Mouse (Mus musculus) limb, embryonic 11.5 days (tissue): ENCODE results near the gene Arxes2. TPM values are rescaled to one million over a fixed set of nuclear protein-coding genes. Genes with fewer than 3 reads are reported as not detected.
A peak's percentile ranks its signal among the peaks of the same experiment; 100 is the strongest.
"Not testable (repeated sequence)": the region's sequence is repeated elsewhere in the genome, so short reads cannot be mapped to it uniquely, and the experiment has no call there.

Experiments
- ATAC-seq: fragments of 200-750 bp; cut with Nextera tagmentation; 2 replicates; pipeline ENCODE4 v1.8.0; 2017; ENCODE audit warnings: low read depth; ENCODE audit not compliant: insufficient number of reproducible peaks, low FRiP score, low TSS enrichment
- DNase-seq: peaks from one replicate; pipeline ENCODE4 v3.0.0-alpha.2; 2015; ENCODE audit warnings: low spot score
- H3K27ac ChIP-seq: fragments of 300-500 bp; sonication (generic); replicated peaks from 2 replicates; pipeline ENCODE4 v1.5.1; 2014; ENCODE audit warnings: low read depth, mild to moderate bottlenecking, low read length
- H3K27me3 ChIP-seq: fragments of 300-500 bp; sonication (generic); 2 replicates; pipeline ENCODE4 v1.6.1; 2014; ENCODE audit warnings: mild to moderate bottlenecking, low read length, mixed read lengths; ENCODE audit not compliant: control insufficient read depth, insufficient read depth
- H3K36me3 ChIP-seq: fragments of 300-500 bp; sonication (generic); 2 replicates; pipeline ENCODE4 v1.6.1; 2014; ENCODE audit warnings: mild to moderate bottlenecking, low read length, moderate library complexity, mixed read lengths; ENCODE audit not compliant: control insufficient read depth, insufficient read depth
- H3K4me1 ChIP-seq: fragments of 300-500 bp; sonication (generic); 2 replicates; pipeline ENCODE4 v1.6.1; 2014; ENCODE audit warnings: low read length, mixed read lengths; ENCODE audit not compliant: control insufficient read depth, insufficient read depth
- H3K4me2 ChIP-seq: fragments of 300-500 bp; sonication (generic); 2 replicates; pipeline ENCODE4 v1.6.1; 2014; ENCODE audit warnings: low read depth, mild to moderate bottlenecking, moderate library complexity; ENCODE audit not compliant: severe bottlenecking
- H3K4me3 ChIP-seq: fragments of 300-500 bp; sonication (generic); 2 replicates; pipeline ENCODE4 v1.5.1; 2014; ENCODE audit warnings: low read depth, low read length
- H3K9ac ChIP-seq: fragments of 300-500 bp; sonication (generic); 2 replicates; pipeline ENCODE4 v1.6.1; 2014; ENCODE audit warnings: mild to moderate bottlenecking, low read length
- H3K9me3 ChIP-seq: fragments of 300-500 bp; sonication (generic); 2 replicates; pipeline ENCODE4 v1.6.1; 2016; ENCODE audit warnings: low read length; ENCODE audit not compliant: control insufficient read depth
- WGBS: fragments of 180-500 bp; shearing (Covaris S2); extraction: QIAGEN DNeasy Blood & Tissue Kit; methylation state at CpG from one replicate; pipeline ENCODE4 v1.1.7; 2014; 5-methylcytosine and 5-hydroxymethylcytosine counted together
- polyA plus RNA-seq: library from polyadenylated mRNA; unstranded; fragments of >200 nt; fragmentation: Nextera tagmentation; extraction: Ambion mirVana; gene quantifications from 2 replicates; pipeline ENCODE4 v1.2.1, GENCODE M21; 2014

The Arxes2 gene
- 101 and 102 TPM in 2 replicates for polyA plus RNA-seq

GRCm38 (mm10) chrX:135993664-135994119 is at the start of gene Arxes2:
Arxes2 (plus strand) TSS chrX:135993824.
- DNase-seq, H3K27me3 ChIP-seq, H3K27ac ChIP-seq, H3K4me1 ChIP-seq, H3K9ac ChIP-seq, H3K36me3 ChIP-seq, H3K9me3 ChIP-seq: not testable (repeated sequence)
- peak; percentile 90 for ATAC-seq
- WGBS, result 7% methylated on average over 9 of the region's 39 CpGs
- H3K4me2 ChIP-seq, result peak within 1 kb of the TSS; percentile 45
- peak within 1 kb of the TSS; percentile 24 for H3K4me3 ChIP-seq

DNA sequence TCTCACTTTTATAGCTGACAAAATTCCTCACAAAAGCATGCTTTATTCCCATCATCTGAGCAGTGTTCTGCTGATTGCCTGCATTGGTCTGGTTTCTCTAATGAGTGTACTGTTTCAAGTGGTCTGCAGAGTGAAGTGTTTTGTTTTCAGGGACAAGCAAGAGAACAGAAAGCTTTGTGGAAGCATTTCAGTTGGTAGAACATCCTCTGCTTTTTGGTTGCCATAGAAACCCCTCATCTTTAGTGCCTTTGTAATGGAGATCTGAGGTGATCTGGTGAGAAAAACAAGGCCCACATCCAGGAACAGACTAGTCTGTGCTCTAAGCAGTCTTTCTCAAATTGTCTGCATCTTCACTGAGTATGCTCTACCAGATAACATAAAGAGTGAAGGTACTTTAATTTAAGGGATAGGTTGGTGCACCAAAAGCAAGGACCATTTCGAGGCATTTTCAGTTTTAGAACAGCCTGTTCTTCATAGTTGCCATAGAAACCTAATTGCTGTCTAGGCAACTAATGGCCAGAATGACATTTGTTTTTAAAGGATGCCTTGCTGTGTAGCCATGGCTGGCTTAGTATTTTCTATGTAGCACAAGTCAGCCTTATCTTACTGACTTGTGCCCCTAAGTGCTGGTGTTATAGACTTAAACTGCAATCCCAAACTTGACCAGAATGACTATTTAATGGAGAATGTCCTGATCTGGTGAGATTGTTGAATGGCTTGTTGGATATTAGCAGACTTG is 44.8 kb upstream of the Arxes2 start:
- no peak overlapping the region for H3K4me3 ChIP-seq
- no peak overlapping the region for H3K27ac ChIP-seq
- ATAC-seq (no peak), DNase-seq (no peak)
- no peaks in the 10 kb centered on the region for H3K9me3 ChIP-seq
- 85% methylated on average over 1 of the region's 1 CpGs for WGBS
- H3K36me3 ChIP-seq, result no peaks in the 10 kb centered on the region
- no peak overlapping the region for H3K9ac ChIP-seq
- no peaks in the 10 kb centered on the region for H3K27me3 ChIP-seq
- no peak overlapping the region for H3K4me2 ChIP-seq
- H3K4me1 ChIP-seq, result no peaks in the 10 kb centered on the region

DNA sequence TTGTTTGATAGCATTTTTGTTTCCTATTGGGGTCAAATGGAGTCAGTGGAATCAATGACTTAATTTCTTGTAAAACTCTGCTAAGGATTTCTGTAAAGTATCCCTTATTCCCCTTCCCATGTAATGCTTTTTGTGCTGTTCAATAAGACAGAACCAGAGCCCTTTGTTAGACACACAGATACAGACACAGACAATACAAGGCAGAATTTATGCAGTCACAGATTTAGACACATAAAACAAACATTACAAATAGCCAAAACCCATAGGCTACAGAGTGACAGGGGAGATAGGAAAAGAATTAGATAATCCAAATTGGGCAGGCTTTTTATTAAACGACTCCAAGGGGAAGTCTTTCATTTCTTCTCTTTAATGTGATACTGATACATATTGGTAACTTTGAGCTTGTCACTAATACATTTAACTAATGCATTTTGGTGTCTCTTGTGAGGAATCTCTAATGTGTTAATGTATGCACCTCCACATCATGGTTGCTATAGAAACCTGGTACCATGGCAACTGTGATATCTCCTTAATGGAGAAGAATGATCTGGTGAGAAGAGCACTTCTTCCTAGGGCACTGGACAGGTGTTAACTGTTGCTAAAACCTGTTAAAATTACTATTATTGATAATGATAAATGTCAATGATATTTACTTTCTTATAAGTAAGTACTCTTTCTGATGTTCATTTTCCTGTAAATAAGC is 36.5 kb upstream of the Arxes2 start:
- H3K9me3 ChIP-seq, result no peaks in the 10 kb centered on the region

DNA sequence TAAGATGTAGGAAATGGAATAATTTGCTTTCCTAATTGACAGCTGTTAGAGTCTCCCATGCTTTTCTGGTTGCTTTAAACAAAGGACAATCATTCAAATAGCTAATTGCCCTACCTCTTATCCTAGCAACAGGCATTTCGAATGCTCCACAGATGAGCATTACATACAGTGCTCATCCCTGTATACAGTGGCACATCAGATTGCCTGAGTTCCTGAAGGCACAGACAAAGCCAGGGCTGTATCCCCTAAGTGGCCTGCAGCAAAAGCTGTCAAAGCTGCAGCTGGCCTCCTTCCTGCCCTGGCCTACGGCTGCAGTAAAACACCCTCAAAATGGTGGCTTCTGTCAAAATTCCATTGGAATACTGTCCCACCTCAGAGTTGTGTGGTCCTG is 35.9 kb upstream of the Arxes2 start:
- H3K27ac ChIP-seq, result no peak overlapping the region
- no peak overlapping the region for H3K4me3 ChIP-seq
- no peaks in the 10 kb centered on the region for H3K27me3 ChIP-seq
- ATAC-seq (no peak), DNase-seq (no peak)
- H3K9ac ChIP-seq, result no peak overlapping the region
- H3K4me1 ChIP-seq, result no peaks in the 10 kb centered on the region
- WGBS, result 80% methylated on average over 2 of the region's 2 CpGs
- no peak overlapping the region for H3K4me2 ChIP-seq
- no peaks in the 10 kb centered on the region for H3K36me3 ChIP-seq
- no peaks in the 10 kb centered on the region for H3K9me3 ChIP-seq

More for the DNA sequence above, 36.5 kb upstream of the Arxes2 start:
- Histone ChIP-seq H3K4me1 (no peaks in the 10 kb centered on the region), H3K27me3 (no peaks in the 10 kb centered on the region), H3K4me3 (no peak overlapping the region), H3K9ac (no peak overlapping the region), H3K4me2 (no peak overlapping the region), H3K36me3 (no peaks in the 10 kb centered on the region), H3K27ac (no peak overlapping the region)
- DNase-seq (no peak), ATAC-seq (no peak)
- 92% methylated on average over 1 of the region's 1 CpGs for WGBS

- H3K9ac ChIP-seq, result no peak overlapping the region
- DNase-seq, result no peak
Observed at GRCm38 (mm10) chrX:135958589-135959225, 34.9 kb upstream of the Arxes2 start.

DNA sequence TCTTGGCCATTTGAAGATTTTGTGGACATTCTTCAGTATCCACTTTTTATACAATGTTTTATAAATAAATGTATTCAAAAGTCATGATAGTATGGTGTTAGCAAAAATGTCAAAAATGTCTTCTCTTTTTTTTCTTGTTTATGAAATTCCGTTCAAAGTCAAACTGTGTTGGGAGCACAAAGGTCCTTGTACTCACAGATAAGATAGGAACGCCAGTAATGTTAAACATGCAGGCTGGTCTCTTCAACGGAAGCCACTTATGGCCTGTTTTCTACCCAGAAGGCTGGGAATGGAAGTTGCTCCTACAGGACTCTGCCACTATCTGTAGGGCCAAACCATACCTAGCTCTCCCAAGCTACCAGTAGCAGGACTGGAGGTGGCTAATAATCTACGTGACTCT is 34.1 kb upstream of the Arxes2 start:
- ATAC-seq (no peak), DNase-seq (no peak)
- Histone ChIP-seq H3K4me2 (no peak overlapping the region), H3K9me3 (no peaks in the 10 kb centered on the region), H3K4me1 (no peaks in the 10 kb centered on the region), H3K36me3 (no peaks in the 10 kb centered on the region), H3K4me3 (no peak overlapping the region), H3K27ac (no peak overlapping the region), H3K27me3 (no peaks in the 10 kb centered on the region), H3K9ac (no peak overlapping the region)
- 91% methylated on average over 4 of the region's 4 CpGs for WGBS

More at GRCm38 (mm10) chrX:135958589-135959225, 34.9 kb upstream of the Arxes2 start:
- Histone ChIP-seq H3K27me3 (no peaks in the 10 kb centered on the region), H3K27ac (no peak overlapping the region), H3K9me3 (no peaks in the 10 kb centered on the region), H3K4me2 (no peak overlapping the region), H3K4me1 (no peaks in the 10 kb centered on the region), H3K4me3 (no peak overlapping the region), H3K36me3 (no peaks in the 10 kb centered on the region)
- 84% methylated on average over 7 of the region's 7 CpGs for WGBS
- ATAC-seq, result no peak

DNA sequence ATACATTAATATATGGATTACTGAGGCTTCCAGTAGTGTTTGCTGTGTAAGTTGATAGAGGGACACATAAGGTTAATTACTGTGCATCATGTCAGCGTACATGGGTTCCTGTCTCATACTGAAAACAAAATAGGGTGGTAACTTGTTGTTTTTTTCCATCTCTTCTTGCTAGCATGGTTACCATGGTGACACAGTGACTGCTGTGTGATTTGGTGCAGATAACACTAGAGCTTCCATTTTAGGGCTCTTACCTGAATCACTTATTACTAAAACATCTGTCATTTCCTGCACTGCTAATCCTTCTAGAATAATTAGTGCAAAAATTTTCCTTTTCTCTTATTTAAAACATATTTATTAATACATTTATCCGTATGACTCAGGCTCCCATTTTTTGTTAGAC is 31.3 kb upstream of the Arxes2 start:
- no peaks in the 10 kb centered on the region for H3K36me3 ChIP-seq
- no peaks in the 10 kb centered on the region for H3K4me1 ChIP-seq
- 69% methylated on average over 2 of the region's 2 CpGs for WGBS
- H3K4me3 ChIP-seq, result no peak overlapping the region
- no peak overlapping the region for H3K9ac ChIP-seq
- no peaks in the 10 kb centered on the region for H3K27me3 ChIP-seq
- H3K27ac ChIP-seq, result no peak overlapping the region
- ATAC-seq (no peak), DNase-seq (no peak)
- no peaks in the 10 kb centered on the region for H3K9me3 ChIP-seq
- H3K4me2 ChIP-seq, result no peak overlapping the region

DNA sequence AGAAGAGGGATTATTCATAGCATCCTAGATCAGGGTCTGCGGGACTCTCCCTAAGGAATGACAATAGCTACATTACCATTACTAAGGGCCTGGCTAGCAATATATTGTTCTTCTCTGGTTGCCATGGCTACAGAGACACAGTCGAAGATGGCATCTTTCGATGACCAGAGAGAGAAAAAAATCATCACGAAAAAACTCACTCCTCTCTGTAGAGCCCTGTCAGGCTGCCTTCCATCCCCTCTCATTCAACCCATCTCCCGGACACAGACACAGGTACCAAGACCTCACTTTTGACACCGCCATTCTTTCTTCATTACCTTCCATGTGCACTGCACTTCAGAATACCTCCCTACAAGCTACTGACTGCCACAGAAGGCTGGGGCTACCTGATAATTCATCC is 30.5 kb upstream of the Arxes2 start:
- ATAC-seq, result no peak
- H3K27ac ChIP-seq, result no peak overlapping the region
- no peaks in the 10 kb centered on the region for H3K36me3 ChIP-seq
- no peak overlapping the region for H3K4me3 ChIP-seq
- H3K9ac ChIP-seq, result no peak overlapping the region
- no peaks in the 10 kb centered on the region for H3K9me3 ChIP-seq
- DNase-seq, result no peak
- no peaks in the 10 kb centered on the region for H3K27me3 ChIP-seq
- H3K4me2 ChIP-seq, result no peak overlapping the region
- no peaks in the 10 kb centered on the region for H3K4me1 ChIP-seq
- 49% methylated on average over 6 of the region's 6 CpGs for WGBS
